Mouse (Mus musculus) embryonic stem cell, embryonic (primary cell): ENCODE measurements around the gene Slc38a9.

Experiments
- CTCF ChIA-PET, 4 experiments: fragments of 300-600 bp in 2 of 4; fragments of 350-600 bp in 2 of 4; sonication (Branson Sonifier 250); formaldehyde crosslinking; loops; one replicate each; lab custom pipeline; 2022; ENCODE audit warnings: inconsistent platforms in 2 of 4; lab: Charles Lee
- POLR2A ChIA-PET, 4 experiments: fragments of 300-600 bp in 2 of 4; fragments of 350-600 bp in 2 of 4; sonication (Branson Sonifier 250); formaldehyde crosslinking; loops; one replicate each; lab custom pipeline; 2022; ENCODE audit warnings: antibody characterized with exemption in 4 of 4, inconsistent platforms in 1 of 4; lab: Charles Lee

Slc38a9 gene

DNA sequence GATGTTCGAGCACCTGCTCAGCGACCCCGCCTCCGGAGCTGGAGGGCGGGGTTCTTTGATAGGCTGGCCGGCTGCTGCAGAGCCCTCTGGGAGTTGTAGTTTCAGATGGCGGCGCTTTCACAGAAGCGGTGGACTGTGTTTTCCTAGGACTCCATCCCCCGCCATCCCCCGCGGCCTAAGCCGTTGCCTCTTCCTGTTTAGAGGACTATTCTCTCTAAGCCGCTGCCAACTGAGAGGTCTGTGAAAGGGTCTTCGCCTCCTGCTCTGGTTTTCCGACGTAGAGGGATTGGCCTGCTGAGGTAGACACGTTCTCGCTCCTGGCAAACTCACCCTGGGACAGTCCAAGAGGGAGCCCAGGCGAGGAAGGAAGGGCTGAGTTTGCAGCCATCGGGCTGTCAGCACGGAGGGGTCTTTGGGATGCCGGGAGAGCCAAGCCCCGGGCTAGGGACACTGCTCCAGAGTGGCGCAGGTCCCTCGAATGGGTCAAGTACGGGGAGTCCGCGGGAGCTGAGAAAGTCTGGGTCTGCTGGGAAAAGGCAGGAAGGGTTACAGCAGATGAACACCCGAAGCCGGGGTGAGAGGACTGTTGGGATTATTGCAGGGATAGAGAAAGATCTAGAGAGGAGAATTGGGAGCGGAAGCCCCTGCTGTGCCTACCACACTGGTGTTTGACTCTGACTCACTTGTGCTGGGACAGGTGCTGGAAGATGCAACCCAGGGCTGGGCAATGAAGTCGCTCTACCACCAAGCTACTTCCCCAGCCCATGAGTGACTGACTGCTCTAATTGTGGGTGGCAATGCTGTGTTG lies at the start of gene Slc38a9:
Slc38a9 (plus strand) TSS at position 178 of the 808 bp plus-strand sequence.
- ChIA-PET CTCF (interaction anchor here in 3 of 4 experiments (0.6 to 1.2 kb wide), 6 partner anchors 13 to 590 kb away, joined by 3 to 4 read pairs (median 3); partner anchors contain the start of gene Cdc20b (in 1 of the 3)), POLR2A (interaction anchor here (0.6 to 1.7 kb wide), 17 partner anchors 9 to 707 kb away, joined by 3 to 6 read pairs (median 3); partner anchors contain the start of genes Ccno (in 1 of the 4), Ddx4 (in 1 of the 4), Dhx29 (in 1 of the 4) and Il6st (in 1 of the 4))

DNA sequence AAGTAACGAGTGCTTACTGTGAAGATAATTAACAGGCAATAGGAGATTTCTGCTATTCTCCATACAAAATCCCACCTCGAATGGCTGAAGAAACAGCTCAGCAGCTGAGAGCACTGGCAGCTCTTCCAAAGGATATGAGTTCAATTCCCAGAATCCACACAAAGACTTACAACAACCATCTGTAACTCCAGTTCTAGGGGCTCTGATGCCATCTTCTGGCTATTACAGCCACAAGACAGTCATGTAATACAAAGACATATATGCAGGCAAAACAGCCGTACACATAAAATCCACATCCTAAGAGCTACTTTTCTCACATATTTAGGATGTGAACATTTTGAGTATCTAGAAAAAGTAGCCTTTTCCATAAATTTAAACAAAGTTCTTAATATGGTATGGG lies 39.0 kb upstream of the Slc38a9 start:
- POLR2A ChIA-PET = no interaction called here
- CTCF ChIA-PET = interaction anchor here in 1 of 4 experiments (0.6 kb wide), 1 partner anchor 29 kb away, joined by 4 read pairs; no protein-coding TSS in a partner anchor

DNA sequence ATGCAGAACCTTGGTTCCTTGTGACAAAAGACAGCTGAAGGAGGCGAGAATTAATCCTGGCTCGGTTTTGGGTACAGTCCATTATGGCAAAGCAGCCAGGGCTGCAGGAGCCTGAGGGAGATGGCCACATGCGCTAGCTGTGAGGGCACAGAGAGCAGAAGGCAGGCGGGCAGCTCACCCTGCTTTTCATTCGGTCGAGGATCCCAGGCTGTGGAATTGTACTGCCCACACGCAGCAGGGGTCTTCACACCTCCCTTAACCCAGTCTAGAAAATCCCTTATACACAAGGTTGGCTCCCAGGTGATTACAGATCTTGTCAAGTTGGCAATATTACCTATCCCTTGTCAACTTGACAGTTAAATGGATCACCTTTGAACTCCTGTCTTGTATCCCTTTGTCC lies 36.9 kb upstream of the Slc38a9 start:
- ChIA-PET POLR2A (no interaction called here), CTCF (interaction anchor here in 1 of 4 experiments (0.5 kb wide), 1 partner anchor 413 kb away, joined by 8 read pairs; no protein-coding TSS in a partner anchor)

DNA sequence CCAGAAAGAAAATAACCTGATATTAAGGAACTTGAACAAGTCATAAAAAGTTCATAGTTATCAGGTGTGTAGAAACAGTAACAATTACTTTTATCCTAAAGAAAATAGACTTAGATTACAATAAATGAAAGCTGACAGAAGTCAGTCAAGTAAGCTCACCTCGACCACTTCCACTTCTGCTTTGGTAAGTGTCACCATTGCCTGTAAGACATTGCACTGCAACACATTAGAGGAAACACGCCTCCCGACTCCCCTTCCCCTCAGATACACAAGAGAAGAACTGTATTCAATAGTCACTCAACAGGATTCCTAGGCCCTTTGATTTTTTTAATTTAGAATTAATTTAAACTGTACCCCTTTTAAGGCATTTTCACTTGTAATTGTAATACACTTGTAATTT lies 35.9 kb upstream of the Slc38a9 start:
- CTCF ChIA-PET = no interaction called here
- POLR2A ChIA-PET = no interaction called here

DNA sequence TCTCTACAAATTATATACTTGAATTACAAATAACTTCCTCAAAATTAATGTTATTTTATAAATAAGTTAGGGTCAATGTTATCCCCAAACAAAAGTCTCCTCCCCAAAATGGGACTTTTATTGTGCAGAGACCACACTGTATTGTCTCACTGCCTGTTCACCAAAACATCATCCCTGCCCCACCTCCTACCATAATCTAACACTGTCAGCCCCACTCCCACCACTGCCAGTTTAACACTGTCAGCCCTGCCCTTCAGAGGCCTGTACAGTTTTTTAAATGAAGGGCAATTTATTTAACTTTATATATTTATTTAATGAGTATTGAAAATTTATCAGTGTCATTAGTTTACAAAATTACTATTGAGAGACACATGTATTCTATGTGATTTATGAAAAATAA lies 35.0 kb upstream of the Slc38a9 start:
- ChIA-PET POLR2A (interaction anchor here in 1 of 4 experiments (0.6 kb wide), 1 partner anchor 51 kb away, joined by 3 read pairs; no protein-coding TSS in a partner anchor), CTCF (no interaction called here)

DNA sequence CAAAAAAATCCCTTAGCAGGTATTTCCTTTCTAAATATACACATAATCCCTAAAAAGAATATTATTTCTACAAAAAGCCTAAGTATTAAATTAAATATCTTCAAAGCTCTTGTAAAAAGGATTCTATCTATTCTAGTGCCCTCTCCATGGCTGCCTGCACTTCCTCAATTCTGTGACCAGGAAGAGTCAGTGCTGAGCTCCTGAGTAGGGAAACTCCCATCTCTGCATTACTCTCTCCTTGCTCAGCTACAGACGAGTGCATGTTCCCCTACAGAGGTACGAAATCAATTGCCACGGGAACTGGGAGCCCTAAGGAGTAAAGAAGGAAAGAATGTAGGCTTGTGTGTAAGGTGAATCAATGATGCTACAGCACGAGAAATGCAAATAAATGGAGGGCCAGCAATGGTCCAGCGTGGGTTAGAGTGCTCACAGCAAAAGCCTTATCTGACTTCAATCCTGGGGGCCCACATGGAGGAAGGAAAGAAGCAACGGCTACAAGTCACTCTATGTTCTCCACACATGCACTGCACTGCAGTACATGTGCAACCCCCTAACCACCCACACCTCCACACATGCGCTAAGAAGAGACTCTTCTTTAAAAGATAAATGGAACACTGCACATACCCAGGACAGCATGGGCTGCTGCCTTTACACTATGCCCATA lies 25.2 kb upstream of the Slc38a9 start:
- POLR2A ChIA-PET = no interaction called here
- CTCF ChIA-PET = no interaction called here

DNA sequence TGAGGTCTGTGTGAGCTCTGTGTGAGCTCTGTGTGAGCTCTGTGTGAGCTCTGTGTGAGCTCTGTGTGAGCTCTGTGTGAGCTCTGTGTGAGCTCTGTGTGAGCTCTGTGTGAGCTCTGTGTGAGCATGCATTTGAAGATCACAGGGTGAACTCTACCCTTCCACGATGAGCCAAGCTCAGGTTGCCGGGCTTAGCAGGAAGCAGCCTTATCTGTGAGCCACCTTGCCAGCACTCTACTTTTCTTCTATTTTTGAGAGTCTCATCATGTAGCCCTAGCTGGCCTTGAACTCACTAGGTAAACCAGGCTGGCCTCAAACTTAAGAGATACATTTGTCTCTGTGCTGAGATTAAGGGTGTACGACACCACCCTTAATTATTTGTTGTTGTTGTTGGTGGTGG lies 24.1 kb upstream of the Slc38a9 start:
- CTCF ChIA-PET = no interaction called here
- POLR2A ChIA-PET = interaction anchor here in 1 of 4 experiments (0.5 kb wide), 1 partner anchor 398 kb away, joined by 3 read pairs; no protein-coding TSS in a partner anchor

DNA sequence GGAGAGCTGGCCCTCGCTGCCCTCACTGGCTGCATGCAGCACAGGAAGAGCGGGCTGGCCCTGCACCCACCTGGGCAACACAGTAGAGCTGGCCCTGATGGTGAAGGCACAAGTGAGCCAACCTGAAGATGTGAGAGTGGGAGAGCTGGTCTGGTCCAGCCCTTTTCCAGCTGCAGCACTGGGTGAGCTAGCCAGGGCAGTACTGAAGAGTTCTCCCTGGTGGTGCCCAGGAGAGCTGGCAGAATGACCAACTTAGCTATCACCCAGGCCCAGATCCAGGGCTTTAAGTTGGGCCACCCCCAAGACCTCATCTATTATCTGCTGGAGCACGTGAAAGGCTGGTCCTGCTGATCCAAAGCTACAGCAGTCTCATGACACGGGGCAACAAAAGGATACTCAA lies 21.4 kb upstream of the Slc38a9 start:
- ChIA-PET CTCF (interaction anchor here in 1 of 4 experiments (0.5 kb wide), 1 partner anchor 868 kb away, joined by 3 read pairs; no protein-coding TSS in a partner anchor), POLR2A (interaction anchor here in 1 of 4 experiments (0.6 kb wide), 1 partner anchor 133 kb away, joined by 4 read pairs; no protein-coding TSS in a partner anchor)

DNA sequence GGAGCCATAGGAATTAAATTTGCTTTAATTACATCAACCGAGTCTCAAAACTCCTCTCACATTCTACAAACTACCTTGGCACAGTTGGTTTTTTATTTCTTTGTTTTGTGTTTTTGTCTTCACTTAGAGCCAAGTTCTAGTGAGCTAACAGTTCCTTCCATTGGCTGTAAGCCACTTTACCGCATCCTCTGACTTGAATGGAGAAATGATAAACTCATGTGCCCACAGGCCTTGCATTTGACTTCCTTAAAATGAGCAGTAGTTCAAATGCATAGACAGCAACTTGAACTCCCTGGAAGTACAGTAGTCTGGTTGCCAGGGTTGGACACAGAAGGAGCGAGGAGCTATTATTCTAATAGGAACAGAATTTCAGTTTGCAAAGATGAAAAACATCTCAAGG lies 17.7 kb upstream of the Slc38a9 start:
- CTCF ChIA-PET = no interaction called here
- POLR2A ChIA-PET = interaction anchor here in 1 of 4 experiments (0.6 kb wide), 1 partner anchor 141 kb away, joined by 3 read pairs; no protein-coding TSS in a partner anchor

DNA sequence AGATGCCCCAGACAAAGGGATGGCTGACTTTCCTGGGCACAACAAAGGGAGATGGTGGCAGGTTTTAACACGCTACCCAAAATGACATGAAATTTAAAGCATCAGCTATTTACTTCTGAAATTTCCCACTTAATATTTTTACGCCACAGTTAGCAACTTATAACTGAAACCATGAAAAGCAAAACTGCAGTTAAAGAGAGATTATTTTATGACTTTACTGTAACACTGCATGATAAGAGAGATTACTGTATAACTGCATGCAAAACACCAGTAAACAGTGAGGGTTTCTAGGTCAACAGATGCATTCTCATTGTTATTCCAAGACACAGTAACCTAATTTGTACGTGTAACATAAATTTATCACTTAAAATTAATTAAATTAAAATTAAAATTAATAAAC lies 15.6 kb upstream of the Slc38a9 start:
- ChIA-PET POLR2A (no interaction called here), CTCF (no interaction called here)

DNA sequence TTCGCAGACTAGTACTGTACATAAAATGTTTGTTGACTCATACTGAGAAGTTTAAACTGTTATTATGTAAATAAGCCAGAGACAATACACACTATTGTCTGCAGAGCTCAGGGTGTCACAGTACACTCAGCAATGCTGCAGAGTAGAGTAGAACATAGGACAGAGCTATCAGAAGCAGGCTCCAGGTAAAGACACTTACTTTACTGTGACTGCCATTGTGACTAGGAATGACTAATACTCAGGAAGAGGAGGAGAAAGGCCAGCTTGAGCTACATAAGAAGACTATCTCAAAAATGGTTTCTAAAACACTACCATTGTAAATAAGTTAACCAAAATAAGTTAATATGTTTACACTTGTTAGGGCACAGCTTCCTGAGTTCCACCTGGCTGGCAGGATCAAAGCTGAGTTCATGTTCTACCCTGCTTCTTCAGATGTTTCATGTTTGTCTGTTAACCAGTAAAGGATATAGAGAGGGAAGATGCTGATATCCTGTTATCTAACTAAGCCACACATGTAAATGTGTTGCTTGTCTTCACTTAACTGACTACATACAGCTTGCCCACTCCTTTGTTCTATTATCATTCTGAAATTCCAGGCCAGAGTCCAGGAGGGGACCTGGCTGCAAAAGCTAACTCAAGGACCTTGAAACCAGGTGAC lies 14.9 kb upstream of the Slc38a9 start:
- POLR2A ChIA-PET = interaction anchor here in 1 of 4 experiments (0.6 kb wide), 1 partner anchor 389 kb away, joined by 3 read pairs; no protein-coding TSS in a partner anchor
- CTCF ChIA-PET = interaction anchor here in 1 of 4 experiments (0.6 kb wide), 1 partner anchor 18 kb away, joined by 3 read pairs; no protein-coding TSS in a partner anchor

DNA sequence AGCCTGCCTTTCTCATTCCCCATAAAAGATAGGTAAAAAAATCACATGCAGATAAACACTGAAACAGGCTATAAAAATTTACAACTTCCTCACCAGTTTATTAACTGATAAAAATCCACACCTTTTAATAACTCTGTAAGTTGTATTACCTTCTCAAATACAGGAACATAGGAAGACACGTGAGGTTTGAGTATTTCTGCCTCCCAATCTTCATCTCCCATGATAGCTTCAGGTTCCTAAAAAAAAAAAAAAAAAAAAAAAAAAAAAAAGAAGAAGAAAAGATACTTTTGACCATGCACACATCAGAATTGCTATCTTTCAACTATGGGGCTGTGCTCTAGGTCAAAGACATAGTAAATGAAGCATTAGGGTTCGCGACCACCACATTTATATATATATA lies 9.4 kb upstream of the Slc38a9 start:
- ChIA-PET POLR2A (interaction anchor here in 2 of 4 experiments (0.6 to 1.5 kb wide), 2 partner anchors 9 to 95 kb away, joined by 3 to 9 read pairs; partner anchors contain the start of gene Slc38a9 (in 1 of the 2)), CTCF (interaction anchor here in 1 of 4 experiments (0.7 kb wide), 1 partner anchor 30 kb away, joined by 4 read pairs; no protein-coding TSS in a partner anchor)

DNA sequence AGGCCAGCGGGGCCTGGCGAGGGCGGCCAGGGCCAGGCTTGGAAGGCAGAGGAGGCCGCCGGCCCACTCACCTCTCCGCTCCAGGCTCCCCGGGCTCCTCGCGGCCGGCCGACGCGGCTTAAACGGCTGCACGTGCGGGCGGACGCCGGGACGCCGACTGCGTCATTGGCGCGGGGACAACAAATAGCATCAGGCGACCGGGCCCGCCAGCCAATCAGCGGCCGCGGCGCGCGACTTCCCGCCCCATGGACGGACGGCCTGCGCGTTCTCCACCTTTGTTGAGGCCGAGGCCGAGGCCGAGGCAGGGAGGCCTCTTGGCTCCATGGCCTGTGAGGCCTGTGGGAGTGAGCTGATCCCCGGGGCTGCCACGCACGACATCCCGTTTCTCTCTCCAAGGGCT lies 8.3 kb upstream of the Slc38a9 start, which contains the start of gene Ddx4:
Ddx4 (minus strand) TSS at position 271 of the 400 bp plus-strand sequence.
- POLR2A ChIA-PET = interaction anchor here in 1 of 4 experiments (1.5 kb wide), 1 partner anchor 8 kb away, joined by 3 read pairs; the partner anchor contains the start of gene Slc38a9
- CTCF ChIA-PET = no interaction called here

DNA sequence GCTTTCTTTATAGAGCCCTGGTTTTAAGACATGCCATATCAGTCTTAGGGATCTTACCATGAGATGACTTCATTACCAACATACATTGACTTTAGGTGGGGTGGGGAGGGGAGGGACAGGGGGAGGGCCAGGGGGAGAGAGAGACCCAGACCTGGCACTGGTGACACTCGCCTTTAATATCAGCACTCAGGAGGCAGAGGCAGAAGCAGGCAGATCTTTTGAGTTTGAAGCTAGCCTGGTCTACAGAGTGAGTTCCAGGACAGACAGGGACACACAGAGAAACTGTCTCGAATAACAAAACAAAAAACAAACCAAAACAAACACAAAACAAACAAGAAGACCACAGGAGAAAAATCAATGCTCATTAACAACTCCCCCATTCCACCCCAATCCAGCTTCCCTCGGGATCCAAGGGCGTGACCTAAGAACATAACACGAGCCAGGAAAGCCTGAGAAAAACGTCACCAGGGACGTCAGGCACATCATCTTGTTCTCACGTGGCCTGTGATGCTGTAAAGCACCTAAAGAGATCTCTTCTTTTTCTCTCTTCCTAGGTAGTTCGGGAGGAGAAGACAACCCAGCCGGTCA lies 471 bp upstream of the Slc38a9 start:
- ChIA-PET POLR2A (interaction anchor here (0.6 to 1.7 kb wide), 16 partner anchors 8 to 706 kb away, joined by 3 to 6 read pairs (median 3); partner anchors contain the start of genes Ccno (in 1 of the 4), Ddx4 (in 1 of the 4), Dhx29 (in 1 of the 4) and Il6st (in 1 of the 4)), CTCF (interaction anchor here in 3 of 4 experiments (0.6 to 1.2 kb wide), 5 partner anchors 14 to 591 kb away, joined by 3 to 4 read pairs (median 3); partner anchors contain the start of gene Cdc20b (in 1 of the 3))

DNA sequence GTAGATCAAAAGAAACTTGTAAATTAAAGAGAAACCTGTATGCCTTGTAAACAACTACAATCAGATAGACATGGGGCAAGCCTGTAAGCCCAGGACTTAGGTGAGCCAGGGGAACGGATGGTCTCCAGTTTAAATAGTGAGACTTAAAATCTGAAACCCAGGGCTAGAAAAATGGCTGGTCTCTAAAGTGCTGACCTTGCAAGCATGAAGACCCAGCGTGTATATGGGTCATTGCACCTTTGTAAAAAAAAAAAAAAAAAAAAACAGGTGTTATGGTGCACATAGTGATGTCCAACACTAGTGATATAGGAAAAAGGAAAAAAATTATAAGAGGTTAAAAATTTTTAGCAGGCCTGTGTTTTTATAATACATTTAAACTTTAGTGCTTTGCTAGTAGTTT lies 1.1 kb downstream of the Slc38a9 start:
- POLR2A ChIA-PET = interaction anchor here in 2 of 4 experiments (1.0 to 1.7 kb wide), 2 partner anchors 16 to 82 kb away, joined by 3 to 6 read pairs; no protein-coding TSS in a partner anchor
- CTCF ChIA-PET = interaction anchor here in 1 of 4 experiments (0.7 kb wide), 1 partner anchor 12 kb away, joined by 3 read pairs; no protein-coding TSS in a partner anchor

DNA sequence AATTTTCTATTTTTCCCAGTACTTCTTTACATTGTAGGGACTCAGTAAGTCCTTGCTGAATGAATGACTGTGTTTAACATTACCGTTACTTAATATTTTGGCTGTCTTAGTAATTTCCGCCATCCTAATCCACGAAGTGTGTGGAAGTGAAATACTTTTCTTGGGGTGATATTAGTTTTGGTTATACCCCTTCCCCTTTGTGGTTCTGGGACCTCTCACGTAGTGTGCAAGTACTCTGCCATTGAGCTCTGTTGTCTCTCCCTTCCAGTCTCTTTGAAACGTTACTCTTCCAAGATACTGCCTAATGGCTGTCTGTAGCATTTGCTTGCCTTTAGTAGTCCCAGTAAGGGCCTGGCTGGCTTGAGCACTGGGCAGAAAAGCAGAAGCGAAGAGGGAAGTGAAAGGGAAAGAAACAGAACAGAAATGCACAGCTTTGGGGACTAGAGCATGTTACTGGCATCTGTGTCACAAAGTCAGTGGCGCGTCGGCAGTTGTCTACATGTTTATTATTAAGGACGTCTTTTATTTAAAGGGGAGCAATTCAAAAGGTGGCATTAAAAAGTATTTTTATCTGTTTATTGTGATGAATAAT lies 6.0 kb downstream of the Slc38a9 start:
- ChIA-PET POLR2A (interaction anchor here in 2 of 4 experiments (0.6 to 1.6 kb wide), 4 partner anchors 11 to 157 kb away, joined by 3 to 4 read pairs (median 3); no protein-coding TSS in a partner anchor), CTCF (interaction anchor here in 1 of 4 experiments (1.3 kb wide), 1 partner anchor 369 kb away, joined by 3 read pairs; no protein-coding TSS in a partner anchor)

DNA sequence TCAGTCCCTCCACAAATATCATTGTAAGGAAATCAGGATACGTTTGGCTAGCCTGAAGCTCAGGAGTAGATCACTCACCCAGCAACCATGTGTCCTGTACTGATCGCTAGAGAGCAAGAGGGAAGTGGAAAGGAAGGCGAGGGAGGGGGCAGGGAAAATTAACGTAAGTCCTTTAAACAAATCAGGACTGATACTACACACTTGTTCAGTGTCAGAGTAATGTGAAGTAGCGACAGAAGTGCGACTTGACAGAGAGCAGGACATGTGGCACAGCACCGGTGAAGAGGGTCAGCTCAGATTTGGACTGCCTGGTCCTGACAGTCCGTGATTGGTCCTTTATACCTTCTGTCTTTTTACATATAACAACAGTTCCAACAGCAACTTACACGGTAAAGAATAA lies 6.7 kb downstream of the Slc38a9 start:
- CTCF ChIA-PET = interaction anchor here in 1 of 4 experiments (1.3 kb wide), 1 partner anchor 369 kb away, joined by 3 read pairs; no protein-coding TSS in a partner anchor
- POLR2A ChIA-PET = interaction anchor here in 2 of 4 experiments (0.6 to 1.6 kb wide), 4 partner anchors 10 to 157 kb away, joined by 3 to 4 read pairs (median 3); no protein-coding TSS in a partner anchor
